Mouse (Mus musculus) intestine, postnatal 0 days (tissue): Measurements from ENCODE around the gene Apobec4. TPM values are rescaled to one million over a fixed set of nuclear protein-coding genes. Genes with fewer than 3 reads are reported as not detected.

Source experiments
- ATAC-seq: fragments of 200-750 bp; cut with Nextera tagmentation; 2 replicates; pipeline ENCODE4 v1.8.0; 2017; ENCODE audit warnings: mild to moderate bottlenecking, moderate TSS enrichment, moderate library complexity
- H3K27ac ChIP-seq: fragments of 300-500 bp; sonication (generic); 2 replicates; pipeline ENCODE4 v1.5.1; 2014; ENCODE audit warnings: mild to moderate bottlenecking, low read depth, low read length, moderate library complexity
- H3K27me3 ChIP-seq: fragments of 300-500 bp; sonication (generic); replicated peaks from 2 replicates; pipeline ENCODE4 v1.6.1; 2014; ENCODE audit warnings: low read length, mixed read lengths; ENCODE audit not compliant: control insufficient read depth, insufficient read depth
- H3K36me3 ChIP-seq: fragments of 300-500 bp; sonication (generic); 2 replicates; pipeline ENCODE4 v1.6.1; 2014; ENCODE audit warnings: mild to moderate bottlenecking, moderate library complexity; ENCODE audit not compliant: control insufficient read depth, insufficient read depth
- H3K4me1 ChIP-seq: fragments of 300-500 bp; sonication (generic); replicated peaks from 2 replicates; pipeline ENCODE4 v1.6.1; 2014; ENCODE audit warnings: antibody characterized with exemption, low read length, mixed read lengths; ENCODE audit not compliant: control insufficient read depth, insufficient read depth
- H3K4me2 ChIP-seq: fragments of 300-500 bp; sonication (generic); replicated peaks from 2 replicates; pipeline ENCODE4 v1.6.1; 2014; ENCODE audit warnings: low read depth, mild to moderate bottlenecking, moderate library complexity
- H3K4me3 ChIP-seq: fragments of 300-500 bp; sonication (generic); 2 replicates; pipeline ENCODE4 v1.5.1; 2014; ENCODE audit warnings: low read depth, low read length
- H3K9ac ChIP-seq: fragments of 300-500 bp; sonication (generic); 2 replicates; pipeline ENCODE4 v1.6.1; 2014; ENCODE audit warnings: mild to moderate bottlenecking, low read depth, low read length
- H3K9me3 ChIP-seq: fragments of 300-500 bp; sonication (generic); 2 replicates; pipeline ENCODE4 v1.6.1; 2016; ENCODE audit warnings: mixed run types; ENCODE audit not compliant: control insufficient read depth
- CTCF ChIP-seq: sonication (generic); IDR thresholded peaks from 2 replicates; pipeline ENCODE4 v1.5.1; 2016; ENCODE audit warnings: low read depth, mild to moderate bottlenecking, control low read depth, antibody characterized with exemption, moderate library complexity
- WGBS: fragments of 180-500 bp; shearing (Covaris S2); extraction: QIAGEN DNeasy Blood & Tissue Kit; methylation state at CpG from one replicate; pipeline ENCODE4 v1.1.7; 2014; 5-methylcytosine and 5-hydroxymethylcytosine counted together
- polyA plus RNA-seq: library from polyadenylated mRNA; unstranded; fragments of >200 nt; fragmentation: Nextera tagmentation; extraction: Ambion mirVana; gene quantifications from 2 replicates; pipeline ENCODE4 v1.2.1, GENCODE M21; 2015

Gene Apobec4
- polyA plus RNA-seq, 1 experiment from 2014 or later, result not detected

GRCm38 (mm10) chr1:152724286-152724685 is 26.1 kb upstream of the Apobec4 start:
- H3K4me1 ChIP-seq, result no peaks in the 10 kb centered on the region; the same call in 1 of the 2 replicates
- no peak overlapping the region for H3K9ac ChIP-seq
- TF ChIP-seq CTCF, result peak; percentile 63
- no peak overlapping the region for H3K4me3 ChIP-seq
- H3K9me3 ChIP-seq, result no peaks in the 10 kb centered on the region
- no peak for ATAC-seq
- H3K27me3 ChIP-seq, result no peaks in the 10 kb centered on the region
- no peak overlapping the region for H3K4me2 ChIP-seq
- H3K27ac ChIP-seq, result no peak overlapping the region
- H3K36me3 ChIP-seq, result no peaks in the 10 kb centered on the region

- TF ChIP-seq CTCF, result no peak
- WGBS, result 37% methylated on average over 3 of the region's 3 CpGs
- H3K36me3 ChIP-seq, result no peaks in the 10 kb centered on the region
- H3K4me2 ChIP-seq, result no peak overlapping the region
- H3K9ac ChIP-seq, result no peak overlapping the region
- ATAC-seq, result no peak
- H3K4me3 ChIP-seq, result no peak overlapping the region
- H3K27ac ChIP-seq, result no peak overlapping the region
- no peaks in the 10 kb centered on the region for H3K27me3 ChIP-seq
- no peaks in the 10 kb centered on the region; the same call in 1 of the 2 replicates for H3K4me1 ChIP-seq
- H3K9me3 ChIP-seq, result no peaks in the 10 kb centered on the region
Observed at GRCm38 (mm10) chr1:152726095-152726494, 24.3 kb upstream of the Apobec4 start.

GRCm38 (mm10) chr1:152727604-152728236 is 22.6 kb upstream of the Apobec4 start:
- 42% methylated on average over 4 of the region's 5 CpGs for WGBS
- Histone ChIP-seq H3K27ac (no peak overlapping the region), H3K4me3 (no peak overlapping the region), H3K9me3 (no peaks in the 10 kb centered on the region), H3K27me3 (no peaks in the 10 kb centered on the region), H3K36me3 (no peaks in the 10 kb centered on the region), H3K9ac (no peak overlapping the region), H3K4me2 (no peak overlapping the region), H3K4me1 (no peaks in the 10 kb centered on the region)
- no peak for TF ChIP-seq CTCF
- ATAC-seq, result no peak

DNA sequence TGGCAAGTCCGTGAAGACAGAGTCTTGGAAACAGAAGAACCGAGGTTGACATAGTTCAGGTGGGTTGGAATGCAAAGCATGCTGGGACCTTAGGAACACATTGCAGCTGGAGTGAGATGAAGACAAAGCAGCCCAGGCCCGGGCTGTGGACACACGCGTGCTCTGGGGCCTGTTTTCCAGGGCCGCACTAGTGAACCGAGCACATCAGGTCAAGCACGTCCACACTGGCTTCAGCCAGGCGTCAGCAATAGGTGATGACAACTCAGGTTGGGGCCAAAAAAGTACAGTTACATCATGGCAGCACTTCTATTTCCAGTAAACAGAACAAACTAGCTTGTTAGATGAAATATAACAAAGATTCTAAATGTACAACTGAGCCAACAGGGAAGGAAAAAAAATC is 11.6 kb upstream of the Apobec4 start:
- WGBS, result 81% methylated on average over 9 of the region's 9 CpGs
- Histone ChIP-seq H3K4me2 (no peak overlapping the region), H3K27ac (no peak overlapping the region), H3K9me3 (no peaks in the 10 kb centered on the region), H3K4me3 (no peak overlapping the region), H3K4me1 (no peaks in the 10 kb centered on the region), H3K36me3 (no peaks in the 10 kb centered on the region), H3K9ac (no peak overlapping the region), H3K27me3 (no peaks in the 10 kb centered on the region)
- ATAC-seq, result no peak
- no peak for TF ChIP-seq CTCF

GRCm38 (mm10) chr1:152739374-152739773 is 11.0 kb upstream of the Apobec4 start:
- Histone ChIP-seq H3K36me3 (no peaks in the 10 kb centered on the region), H3K9me3 (no peaks in the 10 kb centered on the region), H3K4me3 (no peak overlapping the region), H3K4me2 (no peak overlapping the region), H3K9ac (no peak overlapping the region), H3K27me3 (no peaks in the 10 kb centered on the region), H3K4me1 (no peaks in the 10 kb centered on the region), H3K27ac (no peak overlapping the region)
- TF ChIP-seq CTCF, result no peak
- ATAC-seq, result no peak
- 87% methylated on average over 11 of the region's 11 CpGs for WGBS

GRCm38 (mm10) chr1:152743095-152743826 is 7.1 kb upstream of the Apobec4 start:
- WGBS, result 43% methylated on average over 15 of the region's 15 CpGs
- no peaks in the 10 kb centered on the region for H3K27me3 ChIP-seq

More at GRCm38 (mm10) chr1:152743095-152743826, 7.1 kb upstream of the Apobec4 start:
- Histone ChIP-seq H3K4me3 (no peak overlapping the region), H3K9me3 (no peaks in the 10 kb centered on the region), H3K4me1 (no peaks in the 10 kb centered on the region), H3K4me2 (no peak overlapping the region), H3K27ac (no peak overlapping the region), H3K9ac (no peak overlapping the region), H3K36me3 (no peaks in the 10 kb centered on the region)
- no peak for TF ChIP-seq CTCF
- ATAC-seq, result no peak
